Mouse (Mus musculus): ENCODE measurements around the gene Paxbp1.

Gene Paxbp1

DNA sequence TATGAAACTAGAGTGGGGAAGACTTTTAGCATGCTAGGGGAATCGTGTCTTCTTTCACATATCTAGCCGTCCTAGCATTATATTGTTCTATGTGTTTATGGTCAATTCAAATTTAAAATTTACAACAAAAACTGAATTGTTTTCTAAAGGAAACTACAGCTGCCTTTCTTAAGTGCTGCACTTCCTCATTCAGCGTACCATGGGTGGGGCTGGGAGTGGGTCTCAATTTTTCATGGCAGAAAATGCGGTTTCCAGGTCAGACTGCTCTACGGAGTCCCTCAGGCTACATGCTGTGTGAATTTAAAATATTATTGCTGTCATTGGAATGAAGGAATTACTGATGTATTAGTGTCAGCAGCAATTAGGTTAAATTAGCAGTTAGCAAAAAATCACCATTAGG lies 48.8 kb downstream of the Paxbp1 start:
- DNase-seq, result no peak

DNA sequence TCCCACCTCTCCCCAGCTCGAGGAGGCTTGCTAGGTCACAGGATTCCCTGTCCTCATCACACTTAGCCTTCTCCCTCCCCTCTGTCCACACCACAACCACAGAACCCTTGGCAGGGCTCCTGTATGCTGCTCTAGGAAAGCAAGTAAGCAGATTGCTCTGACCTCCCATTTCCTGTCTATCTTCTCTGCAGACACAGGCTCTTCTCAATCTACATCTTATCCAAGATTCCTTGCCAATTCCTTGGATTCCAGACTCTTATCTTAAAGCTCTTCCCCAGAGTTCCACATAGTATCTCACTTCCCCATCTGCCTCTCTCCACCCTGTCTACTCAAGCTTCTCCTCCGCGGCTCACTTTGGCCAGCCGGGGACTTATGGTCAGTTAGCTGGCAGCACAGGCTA lies 49.3 kb downstream of the Paxbp1 start:
- no peak for DNase-seq

DNA sequence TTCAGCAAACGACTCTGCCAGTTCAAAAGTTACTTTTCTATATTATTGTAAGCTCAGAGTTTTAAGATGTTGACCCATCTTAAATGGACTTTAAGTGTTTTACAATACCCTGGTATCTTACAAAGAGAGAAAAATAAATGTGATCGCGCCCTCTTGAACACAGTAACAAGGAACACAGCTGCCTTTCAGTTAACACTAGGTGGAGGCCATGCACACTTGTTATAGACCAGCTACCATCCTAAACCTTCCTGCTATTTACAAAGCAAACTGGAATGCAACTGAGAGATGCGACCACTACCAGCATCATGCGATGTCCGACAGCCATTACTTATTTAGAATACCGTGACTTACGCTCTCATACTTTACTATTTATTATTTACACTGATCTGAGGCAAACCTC lies 55.2 kb downstream of the Paxbp1 start:
- DNase-seq, result no peak

DNA sequence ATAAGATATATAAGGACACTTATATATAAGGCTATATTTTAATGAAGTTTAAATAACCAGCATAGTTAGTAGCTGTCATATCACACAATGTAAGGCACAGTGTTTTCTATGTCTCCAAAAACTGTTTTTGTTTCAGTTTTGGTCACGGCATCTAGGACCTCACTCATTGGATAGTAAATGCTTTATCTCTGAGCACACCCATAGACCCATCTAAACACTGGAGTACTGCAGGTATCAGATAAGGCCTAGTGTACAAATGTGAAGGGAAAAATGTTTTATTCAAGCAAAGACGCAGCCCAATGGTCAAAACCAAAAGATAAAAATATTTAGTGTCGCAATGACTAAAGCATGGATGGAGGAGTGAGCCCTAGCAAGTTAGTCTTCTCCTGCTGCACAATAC lies 55.7 kb downstream of the Paxbp1 start:
- no peak for DNase-seq

DNA sequence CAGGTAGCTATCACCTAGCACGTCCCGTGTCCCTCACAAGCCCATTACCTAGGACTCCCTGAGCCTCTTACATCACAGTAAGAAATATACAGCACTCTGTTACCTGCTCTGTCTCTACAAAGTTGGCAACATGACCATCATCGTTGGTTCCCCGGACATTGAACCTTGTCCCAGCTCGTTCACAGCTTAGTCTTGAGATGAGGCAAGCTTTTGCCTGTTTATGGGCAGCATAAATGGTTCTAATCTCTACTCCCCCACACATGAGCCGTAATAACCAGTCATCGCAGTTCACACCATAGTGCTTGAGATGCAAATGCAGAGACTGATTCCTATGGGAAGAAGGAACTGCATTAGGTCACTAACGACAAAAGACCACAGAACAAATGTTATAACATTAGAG lies 56.3 kb downstream of the Paxbp1 start:
- no peak for DNase-seq

DNA sequence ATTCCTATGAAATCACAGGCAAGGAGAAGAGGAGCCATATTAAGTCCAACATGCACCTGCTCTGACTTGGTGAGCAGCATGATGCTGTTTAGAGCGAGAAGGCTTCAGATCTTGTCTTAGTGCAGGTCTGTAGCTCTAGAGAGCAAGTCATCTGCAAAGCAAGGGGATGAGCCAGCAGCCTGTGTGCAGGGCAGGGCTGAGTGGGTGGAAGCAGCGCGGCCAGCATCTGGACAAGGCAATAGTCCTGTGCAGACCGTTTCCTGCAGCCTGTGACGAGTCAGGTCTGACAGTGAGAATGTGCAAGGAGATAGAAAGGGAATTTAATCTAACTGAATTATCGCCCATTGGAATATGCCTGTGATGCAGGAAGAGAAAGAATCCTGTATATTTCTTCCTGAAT lies 73.3 kb downstream of the Paxbp1 start:
- DNase-seq, result no peak

DNA sequence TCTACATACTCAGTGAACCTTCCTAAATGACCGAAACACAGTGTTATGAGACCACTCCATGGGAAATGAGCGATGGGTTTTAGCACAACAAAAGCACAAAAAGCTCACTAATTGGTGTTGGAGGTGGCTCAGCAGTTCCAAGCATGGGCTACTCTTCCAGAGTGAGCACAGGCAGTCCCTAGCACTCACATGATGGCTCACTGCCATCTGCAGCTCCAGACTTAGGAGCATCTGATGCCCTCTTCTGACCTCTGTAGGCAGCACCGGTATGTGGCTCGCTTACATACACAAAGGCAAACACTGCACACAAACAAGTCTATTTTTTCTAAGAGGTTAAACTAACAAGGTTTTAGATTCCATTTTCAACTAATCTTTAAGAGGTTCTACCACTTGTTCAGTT lies 78.1 kb downstream of the Paxbp1 start:
- no peak for DNase-seq

DNA sequence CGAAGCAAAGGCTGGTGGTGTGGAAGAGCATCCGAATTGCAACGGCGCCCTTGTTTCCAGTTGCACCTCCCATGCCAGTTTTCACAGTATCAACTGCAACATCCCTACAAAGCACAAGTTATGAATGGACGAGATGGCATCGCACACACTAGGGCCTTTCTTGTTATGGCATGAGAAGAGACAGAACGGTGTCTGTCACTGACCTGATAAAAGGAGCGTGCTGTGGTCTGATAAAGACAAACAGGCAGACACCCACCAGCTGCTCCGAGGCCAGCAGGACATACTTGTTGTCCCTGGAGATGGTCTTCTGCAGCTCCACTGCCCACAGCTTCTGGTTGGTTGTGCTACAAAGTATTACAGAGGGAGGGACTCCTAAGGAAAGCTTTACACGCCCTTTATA lies 80.0 kb downstream of the Paxbp1 start:
- DNase-seq, result no peak
